Mouse (Mus musculus): Measurements from ENCODE around the gene Trpm3. TPM values are rescaled to one million over a fixed set of nuclear protein-coding genes. Genes with fewer than 3 reads are reported as not detected.

The Trpm3 gene
- polyA plus RNA-seq, 2 experiments: 0.03 TPM; not detected in 1

DNA sequence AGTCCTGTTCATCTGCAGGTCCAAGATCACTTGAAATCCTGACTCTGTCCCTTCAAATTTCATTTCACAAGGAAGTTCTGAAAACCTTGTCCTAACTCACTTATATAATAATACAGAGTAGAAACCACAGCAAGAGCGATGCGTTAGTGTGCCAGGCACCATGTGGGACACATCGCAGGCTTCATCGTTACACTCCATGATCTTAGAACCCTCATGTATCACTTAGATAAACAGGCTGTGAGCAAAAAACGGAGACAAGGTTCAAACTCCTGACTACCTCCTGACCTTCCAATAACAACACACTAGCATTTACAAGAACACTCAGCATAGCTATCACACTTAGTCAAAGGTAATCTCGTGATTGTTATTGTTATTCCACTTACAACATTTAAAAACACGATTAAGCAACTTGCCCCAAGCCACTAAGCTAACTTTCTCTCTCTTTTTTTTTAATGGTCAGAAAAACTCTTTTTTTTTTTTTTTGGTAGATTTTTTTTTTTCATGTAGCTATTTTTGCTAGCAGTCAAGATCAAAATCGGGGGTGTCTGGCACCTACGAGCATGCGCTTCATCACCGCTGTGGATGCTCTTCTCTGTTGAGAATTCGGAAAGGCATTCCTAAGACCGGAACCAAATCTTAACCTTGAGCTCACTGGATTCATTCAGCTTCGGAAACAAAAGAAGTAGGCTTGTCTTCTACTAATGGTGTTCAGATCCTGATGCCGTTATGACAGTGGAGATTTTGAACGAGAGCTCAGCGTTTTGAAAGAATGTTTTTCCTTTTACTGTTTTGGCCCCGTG, 784.2 kb downstream of the Trpm3 start:
- Histone ChIP-seq H3K27ac (no peak overlapping the region), H3K4me1 (replicated peaks; ENCODE audit: control insufficient read depth in 2 of 2, insufficient read depth in 2 of 2, low read length in 1 of 2) (no peaks in the 10 kb centered on the region), H3K9me3 (ENCODE audit: control insufficient read depth, low read length) (no peaks in the 10 kb centered on the region), H3K4me3 (ENCODE audit: insufficient read depth in 1 of 2, low read depth in 2 of 2, low read length in 2 of 2) (no peak overlapping the region), H3K4me2 (ENCODE audit: low read depth) (no peak overlapping the region), H3K27me3 (ENCODE audit: control insufficient read depth, insufficient read depth, low read length) (no peaks in the 10 kb centered on the region), H3K9ac (replicated peaks) (no peak overlapping the region), H3K36me3 (replicated peaks; ENCODE audit: control insufficient read depth, insufficient read depth, low read depth) (no peaks in the 10 kb centered on the region)
- TF ChIP-seq CTCF (IDR thresholded peaks at IDR 0.05; ENCODE audit: low read depth) (no peak), EP300 (IDR thresholded peaks at IDR 0.05; ENCODE audit: low read depth) (no peak)
- ATAC-seq (ENCODE audit: insufficient read depth) (no peak), DNase-seq (ENCODE audit: low read depth in 3 of 3, low spot score in 3 of 3) (no peak)
- 80% methylated on average over 18 of the region's 18 CpGs for WGBS (ENCODE audit: insufficient replicate concordance)

DNA sequence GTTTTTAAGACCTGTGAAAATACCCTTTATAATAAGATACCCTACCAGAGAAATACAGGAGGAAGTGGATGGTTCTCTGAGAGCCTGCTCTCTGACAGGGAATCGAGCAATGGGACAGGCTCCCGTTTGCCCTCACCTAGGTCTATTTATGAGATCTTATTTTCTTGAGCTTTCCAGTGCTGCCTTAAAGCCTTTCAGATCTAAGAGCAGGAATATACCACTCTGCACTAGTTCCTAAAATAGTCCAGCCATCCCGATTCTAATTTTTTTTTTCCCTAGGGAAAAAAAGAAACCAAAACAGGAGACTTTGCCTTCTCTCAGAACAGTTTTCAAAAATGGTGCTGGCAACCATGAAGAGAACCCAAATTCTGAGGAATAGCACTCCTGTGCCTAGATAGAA, 786.4 kb downstream of the Trpm3 start:
- TF ChIP-seq EP300 (IDR thresholded peaks at IDR 0.05; ENCODE audit: low read depth): no peak
- no peak for TF ChIP-seq CTCF (IDR thresholded peaks at IDR 0.05; ENCODE audit: low read depth)
- Histone ChIP-seq H3K27me3 (ENCODE audit: control insufficient read depth, insufficient read depth, low read length) (no peaks in the 10 kb centered on the region), H3K4me1 (replicated peaks; ENCODE audit: control insufficient read depth in 2 of 2, insufficient read depth in 2 of 2, low read length in 1 of 2) (no peaks in the 10 kb centered on the region), H3K9me3 (ENCODE audit: control insufficient read depth, low read length) (no peaks in the 10 kb centered on the region), H3K9ac (replicated peaks) (no peak overlapping the region), H3K4me3 (ENCODE audit: insufficient read depth in 1 of 2, low read depth in 2 of 2, low read length in 2 of 2) (no peak overlapping the region), H3K4me2 (ENCODE audit: low read depth) (no peak overlapping the region), H3K36me3 (replicated peaks; ENCODE audit: control insufficient read depth, insufficient read depth, low read depth) (no peaks in the 10 kb centered on the region), H3K27ac (no peak overlapping the region)
- DNase-seq (ENCODE audit: low read depth in 3 of 3, low spot score in 3 of 3) (no peak), ATAC-seq (ENCODE audit: insufficient read depth) (no peak)
- 49% methylated on average over 3 of the region's 3 CpGs for WGBS (ENCODE audit: insufficient replicate concordance)

DNA sequence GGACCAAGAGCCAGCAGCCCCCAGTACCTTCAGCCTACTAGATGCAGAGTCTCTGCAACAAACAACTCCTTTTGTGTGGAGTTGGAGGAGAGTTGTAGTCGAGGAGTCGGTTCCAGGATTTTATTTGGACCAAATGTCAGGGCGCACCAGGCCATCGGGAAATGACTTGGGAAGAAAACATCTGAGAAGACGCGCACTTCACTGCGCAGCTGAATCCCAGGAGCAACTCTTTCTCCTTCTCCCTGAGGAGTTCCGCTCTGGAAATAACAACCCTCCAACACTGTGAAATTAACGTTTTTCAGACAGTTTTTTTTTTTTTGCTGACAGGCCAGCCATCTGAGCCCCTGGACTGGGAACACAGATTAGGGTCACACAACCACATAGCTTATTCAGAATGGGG, 787.9 kb downstream of the Trpm3 start:
- Histone ChIP-seq H3K36me3 (replicated peaks; ENCODE audit: control insufficient read depth, insufficient read depth, low read depth) (no peaks in the 10 kb centered on the region), H3K27ac (no peak overlapping the region), H3K27me3 (ENCODE audit: control insufficient read depth, insufficient read depth, low read length) (no peaks in the 10 kb centered on the region), H3K9me3 (ENCODE audit: control insufficient read depth, low read length) (no peaks in the 10 kb centered on the region), H3K4me1 (replicated peaks; ENCODE audit: control insufficient read depth in 2 of 2, insufficient read depth in 2 of 2, low read length in 1 of 2) (no peaks in the 10 kb centered on the region), H3K4me3 (ENCODE audit: insufficient read depth in 1 of 2, low read depth in 2 of 2, low read length in 2 of 2) (no peak overlapping the region), H3K9ac (replicated peaks) (no peak overlapping the region), H3K4me2 (ENCODE audit: low read depth) (no peak overlapping the region)
- ATAC-seq (ENCODE audit: insufficient read depth) (no peak), DNase-seq (ENCODE audit: low read depth in 3 of 3, low spot score in 3 of 3) (no peak)
- 72% methylated on average over 9 of the region's 9 CpGs for WGBS (ENCODE audit: insufficient replicate concordance)
- no peak for TF ChIP-seq EP300 (IDR thresholded peaks at IDR 0.05; ENCODE audit: low read depth)
- no peak for TF ChIP-seq CTCF (IDR thresholded peaks at IDR 0.05; ENCODE audit: low read depth)

DNA sequence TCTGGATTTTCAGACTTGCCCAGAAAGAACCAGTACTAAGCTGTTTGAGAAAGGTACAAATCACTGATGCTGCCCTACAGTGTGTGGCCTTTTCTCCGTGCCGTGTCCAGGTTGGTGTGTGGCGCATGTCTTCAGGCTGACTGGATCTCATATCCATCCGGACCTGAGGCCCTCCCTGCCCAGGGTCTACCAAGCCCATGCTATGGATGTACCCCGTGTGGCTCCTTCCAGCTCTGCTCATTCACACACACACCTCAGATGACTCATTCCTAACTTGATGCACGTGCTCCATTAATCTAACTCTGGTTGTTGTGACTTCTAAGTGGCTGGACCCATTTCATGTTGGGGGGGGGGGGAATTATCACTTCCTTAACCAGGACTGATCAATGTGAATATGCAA, 789.5 kb downstream of the Trpm3 start:
- 64% methylated on average over 6 of the region's 6 CpGs for WGBS (ENCODE audit: insufficient replicate concordance)

GRCm38 (mm10) chr19:22929768-22930167, 790.9 kb downstream of the Trpm3 start:
- 65% methylated on average over 6 of the region's 6 CpGs for WGBS (ENCODE audit: insufficient replicate concordance)
- no peak overlapping the region for H3K9ac ChIP-seq (replicated peaks)
- ATAC-seq (ENCODE audit: insufficient read depth): no peak
- H3K4me2 ChIP-seq (ENCODE audit: low read depth): no peak overlapping the region
- no peaks in the 10 kb centered on the region for H3K4me1 ChIP-seq (replicated peaks; ENCODE audit: control insufficient read depth in 2 of 2, insufficient read depth in 2 of 2, low read length in 1 of 2)
- H3K36me3 ChIP-seq (replicated peaks; ENCODE audit: control insufficient read depth, insufficient read depth, low read depth): no peaks in the 10 kb centered on the region
- no peak for DNase-seq (ENCODE audit: low read depth in 3 of 3, low spot score in 3 of 3)
- TF ChIP-seq EP300 (IDR thresholded peaks at IDR 0.05; ENCODE audit: low read depth) (no peak), CTCF (IDR thresholded peaks at IDR 0.05; ENCODE audit: low read depth) (no peak)
- H3K27me3 ChIP-seq (ENCODE audit: control insufficient read depth, insufficient read depth, low read length): no peaks in the 10 kb centered on the region
- no peak overlapping the region for H3K4me3 ChIP-seq (ENCODE audit: insufficient read depth in 1 of 2, low read depth in 2 of 2, low read length in 2 of 2)
- no peaks in the 10 kb centered on the region for H3K9me3 ChIP-seq (ENCODE audit: control insufficient read depth, low read length)
- H3K27ac ChIP-seq: no peak overlapping the region

More for the DNA sequence above, 789.5 kb downstream of the Trpm3 start:
- ATAC-seq (ENCODE audit: insufficient read depth): no peak
- no peak for DNase-seq (ENCODE audit: low read depth in 3 of 3, low spot score in 3 of 3)
- Histone ChIP-seq H3K4me1 (replicated peaks; ENCODE audit: control insufficient read depth in 2 of 2, insufficient read depth in 2 of 2, low read length in 1 of 2) (no peaks in the 10 kb centered on the region), H3K4me2 (ENCODE audit: low read depth) (no peak overlapping the region), H3K9me3 (ENCODE audit: control insufficient read depth, low read length) (no peaks in the 10 kb centered on the region), H3K27ac (no peak overlapping the region), H3K36me3 (replicated peaks; ENCODE audit: control insufficient read depth, insufficient read depth, low read depth) (no peaks in the 10 kb centered on the region), H3K9ac (replicated peaks) (no peak overlapping the region), H3K4me3 (ENCODE audit: insufficient read depth in 1 of 2, low read depth in 2 of 2, low read length in 2 of 2) (no peak overlapping the region), H3K27me3 (ENCODE audit: control insufficient read depth, insufficient read depth, low read length) (no peaks in the 10 kb centered on the region)
- no peak for TF ChIP-seq CTCF (IDR thresholded peaks at IDR 0.05; ENCODE audit: low read depth)
- TF ChIP-seq EP300 (IDR thresholded peaks at IDR 0.05; ENCODE audit: low read depth): no peak
